Mouse (Mus musculus) MEL (cell line): ENCODE data around the gene Rftn2.

Source experiments
- BHLHE40 ChIP-seq: IDR thresholded peaks from 2 replicates; pipeline ENCODE4 v1.6.1; 2012; ENCODE audit warnings: low read depth, mild to moderate bottlenecking, inconsistent platforms, low read length, improper control_type of control experiment, borderline replicate concordance
- CTCF ChIP-seq, 3 experiments: IDR thresholded peaks in 2 of 3; conservative IDR thresholded peaks in 1 of 3; 2 replicates each; pipeline ENCODE4 v1.5.1; 2011 to 2012; ENCODE audit warnings: low read length in 3 of 3, low read depth in 2 of 3, mild to moderate bottlenecking in 2 of 3, improper control_type of control experiment in 1 of 3, inconsistent platforms in 1 of 3, mixed read lengths in 1 of 3, moderate library complexity in 1 of 3; ENCODE audit not compliant: control insufficient read depth in 1 of 3, insufficient read depth in 1 of 3, poor library complexity in 1 of 3, severe bottlenecking in 1 of 3
- E2F4 ChIP-seq: IDR thresholded peaks from 2 replicates; pipeline ENCODE4 v1.6.1; 2011; ENCODE audit warnings: low read depth, low read length, improper control_type of control experiment, borderline replicate concordance
- ELF1 ChIP-seq: IDR thresholded peaks from 2 replicates; pipeline ENCODE4 v1.6.1; 2014; ENCODE audit warnings: low read depth, mild to moderate bottlenecking, inconsistent platforms, low read length, improper control_type of control experiment, moderate library complexity
- ETS1 ChIP-seq: IDR thresholded peaks from 2 replicates; pipeline ENCODE4 v1.6.1; 2012; ENCODE audit warnings: low read depth, mild to moderate bottlenecking, inconsistent platforms, low read length, improper control_type of control experiment, moderate library complexity
- GATA1 ChIP-seq: IDR thresholded peaks from 2 replicates; pipeline ENCODE4 v1.6.1; 2011; ENCODE audit warnings: low read depth, low read length, improper control_type of control experiment
- NRF1 ChIP-seq: IDR thresholded peaks from 2 replicates; pipeline ENCODE4 v1.6.1; 2014; ENCODE audit warnings: low read depth, mild to moderate bottlenecking, inconsistent platforms, low read length, improper control_type of control experiment, moderate library complexity; ENCODE audit not compliant: poor library complexity, insufficient read depth, severe bottlenecking
- POLR2A ChIP-seq, 2 experiments: IDR thresholded peaks; 2 replicates each; pipeline ENCODE4 v1.6.1; 2011 to 2012; ENCODE audit warnings: low read length in 2 of 2, mild to moderate bottlenecking in 2 of 2, control low read depth in 1 of 2, improper control_type of control experiment in 1 of 2, low read depth in 1 of 2, moderate library complexity in 1 of 2; ENCODE audit not compliant: control insufficient read depth in 1 of 2, insufficient read depth in 1 of 2, poor library complexity in 1 of 2
- POLR2AphosphoS2 ChIP-seq: IDR thresholded peaks from 2 replicates; pipeline ENCODE4 v1.6.1; 2011; ENCODE audit warnings: low read length, improper control_type of control experiment
- RCOR1 ChIP-seq: IDR thresholded peaks from 2 replicates; pipeline ENCODE4 v1.6.1; 2012; ENCODE audit warnings: low read depth, mild to moderate bottlenecking, inconsistent platforms, low read length, improper control_type of control experiment
- TAL1 ChIP-seq: IDR thresholded peaks from 2 replicates; pipeline ENCODE4 v1.6.1; 2012; ENCODE audit warnings: mild to moderate bottlenecking, inconsistent platforms, low read length, moderate library complexity, mixed read lengths
- TCF12 ChIP-seq: IDR thresholded peaks from 2 replicates; pipeline ENCODE4 v1.6.1; 2014; ENCODE audit warnings: low read depth, mild to moderate bottlenecking, inconsistent platforms, low read length, improper control_type of control experiment, moderate library complexity
- USF1 ChIP-seq: IDR thresholded peaks from 2 replicates; pipeline ENCODE4 v1.6.1; 2014; ENCODE audit warnings: low read depth, mild to moderate bottlenecking, inconsistent platforms, low read length, improper control_type of control experiment, moderate library complexity
- ZMIZ1 ChIP-seq: IDR thresholded peaks from 2 replicates; pipeline ENCODE4 v1.6.1; 2012; ENCODE audit warnings: low read depth, mild to moderate bottlenecking, inconsistent platforms, low read length, improper control_type of control experiment, moderate library complexity

- TF ChIP-seq GATA1 (no peak), ETS1 (no peak), POLR2A (IDR thresholded peaks at IDR 0.05; ENCODE audit: control insufficient read depth in 1 of 2, insufficient read depth in 1 of 2, low read depth in 1 of 2, low read length in 2 of 2, poor library complexity in 1 of 2) (no peak), ZMIZ1 (no peak), RCOR1 (no peak), TCF12 (no peak), ELF1 (no peak), CTCF (IDR thresholded peaks at IDR 0.05 in 2 of 3, conservative IDR thresholded peaks at IDR 0.05 in 1 of 3; ENCODE audit: control insufficient read depth in 1 of 3, insufficient read depth in 1 of 3, low read depth in 2 of 3, low read length in 3 of 3, poor library complexity in 1 of 3, severe bottlenecking in 1 of 3) (no peak), POLR2AphosphoS2 (no peak), NRF1 (no peak), TAL1 (no peak), USF1 (no peak), E2F4 (no peak), BHLHE40 (no peak)
These were observed 93.4 kb downstream of the Rftn2 start for GRCm38 (mm10) chr1:55133173-55133572.
